Mouse (Mus musculus): ENCODE data around the gene Cipc.

GRCm38 (mm10) chr12:86949501-86949900 lies 2.7 kb downstream of the Cipc start:
- TF ChIP-seq GATA1 (IDR thresholded peaks at IDR 0.05; ENCODE audit: low read length), result no peak
- TF ChIP-seq TAL1 (IDR thresholded peaks at IDR 0.05; ENCODE audit: low read length), result no peak
